Mouse (Mus musculus) v-Abl transformed pro-B cells (cell line): Measurements from ENCODE around the gene Rag1.

Experiments
- in situ Hi-C, 2 experiments: fragments of 400-800 bp; cut with MboI; formaldehyde crosslinking; loops; one replicate each; pipeline ENCODE4 v1.15.1; 2025; ENCODE audit not compliant: unreplicated experiment in 2 of 2

The Rag1 gene

DNA sequence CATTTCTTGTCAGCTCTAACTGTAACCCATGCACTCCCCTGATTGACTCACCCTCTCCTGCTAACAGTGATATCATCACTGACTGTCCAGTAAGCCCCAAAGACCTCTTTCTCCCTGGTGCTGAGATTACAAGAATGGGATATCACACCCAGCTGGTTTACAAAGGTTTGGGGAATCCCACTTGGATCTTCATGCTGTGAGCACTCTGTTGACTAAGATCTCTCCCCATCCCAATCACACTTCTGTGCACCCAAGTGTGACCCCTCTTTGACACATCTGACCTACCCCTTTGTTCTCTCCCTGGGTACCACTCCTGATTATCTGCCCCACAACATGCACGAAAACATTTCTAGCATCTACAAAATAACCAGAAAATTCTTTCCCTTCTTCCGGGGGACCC is 940 bp downstream of the Rag1 start:
- in situ Hi-C loops, result loop anchor here in 1 of 2 experiments (5.0 kb wide), 1 partner anchor 46 kb away; no protein-coding TSS in a partner anchor

- in situ Hi-C loops, result loop anchor here in 1 of 2 experiments (5.0 kb wide), 1 partner anchor 44 kb away; no protein-coding TSS in a partner anchor
Measured at GRCm38 (mm10) chr2:101645841-101646240, 3.5 kb downstream of the Rag1 start.

DNA sequence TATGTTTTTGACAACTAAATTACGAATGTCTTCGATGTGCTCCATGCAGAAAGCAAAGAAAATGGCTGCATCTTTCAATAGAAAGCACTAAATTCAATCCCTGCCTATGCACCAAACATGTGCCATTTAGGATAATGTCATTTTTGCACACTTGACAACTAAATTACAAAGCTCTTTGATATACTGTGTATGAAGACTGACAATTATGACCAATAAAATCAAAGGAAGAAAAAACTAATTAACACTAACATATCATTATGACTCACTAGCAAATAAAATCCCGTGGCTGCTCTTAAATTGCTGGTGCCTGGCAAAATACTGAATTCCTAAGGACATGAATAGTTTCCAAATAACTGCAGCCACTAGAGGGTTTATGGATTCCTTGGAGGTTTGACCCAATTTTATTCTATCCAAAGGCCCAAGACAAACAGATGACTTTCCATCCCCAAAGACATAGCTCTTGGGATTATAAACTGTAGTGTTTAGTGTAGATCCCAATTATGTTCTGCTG is 9.4 kb downstream of the Rag1 start:
- in situ Hi-C loops, result no loop called here

DNA sequence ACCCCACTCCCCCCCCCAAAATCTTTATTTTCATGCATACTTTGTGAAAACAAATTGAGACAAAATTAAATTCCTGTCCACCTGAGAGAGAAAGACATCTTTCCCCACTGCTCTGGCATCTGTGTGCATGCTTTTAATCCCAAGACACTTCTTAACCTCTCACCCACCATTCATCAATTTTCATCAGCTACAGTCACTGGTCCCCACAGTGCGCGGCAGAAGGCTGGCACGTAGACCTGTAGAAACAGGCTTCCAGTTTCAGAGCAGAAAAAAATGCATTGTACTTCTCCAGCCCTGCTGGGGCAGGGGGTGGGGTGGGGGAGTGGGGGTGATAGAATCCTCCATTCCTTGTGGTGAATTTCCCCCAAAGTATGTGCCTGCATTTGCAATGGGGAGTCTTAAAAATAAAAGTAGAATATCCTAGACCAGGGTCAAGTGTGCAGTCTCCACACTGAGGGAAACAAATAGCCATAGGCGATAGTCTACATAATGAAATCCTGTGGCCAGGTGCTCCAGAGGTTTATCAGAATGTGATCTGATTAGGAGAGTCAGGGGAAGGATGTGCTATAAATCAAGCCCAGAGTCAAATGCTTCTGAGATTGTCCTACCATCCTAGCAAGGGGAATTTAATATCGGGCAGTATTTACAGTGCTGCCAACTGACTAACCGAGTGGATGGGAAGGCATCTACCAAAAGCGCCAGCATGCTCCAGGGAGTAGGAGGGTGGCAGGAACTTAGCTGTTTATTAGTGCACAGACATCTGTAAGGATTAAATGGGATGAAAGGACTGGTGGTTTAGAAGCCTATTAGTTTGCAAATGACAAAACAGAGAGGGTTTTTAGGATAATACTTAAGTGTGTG is 10.1 kb downstream of the Rag1 start:
- in situ Hi-C loops, result no loop called here

GRCm38 (mm10) chr2:101628297-101629236 is 20.7 kb downstream of the Rag1 start:
- in situ Hi-C loops, result no loop called here

DNA sequence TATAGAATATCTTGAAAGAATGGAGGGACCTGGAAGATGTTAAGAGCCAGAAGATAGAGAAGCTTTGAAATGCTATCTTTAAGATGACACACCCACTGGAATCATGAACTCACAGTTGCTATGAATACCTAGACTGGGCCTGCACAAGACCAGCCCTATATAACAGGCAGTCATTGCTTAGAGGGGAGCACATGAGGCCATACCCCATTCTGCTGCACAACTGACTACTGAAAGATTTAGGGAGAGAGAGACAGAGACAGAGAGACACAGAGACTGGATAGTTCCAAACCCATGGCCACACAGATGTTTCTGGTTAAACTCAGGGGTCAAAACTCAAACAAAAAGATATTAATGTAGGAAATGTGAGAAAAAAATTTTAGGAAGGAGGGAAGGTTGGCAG is 22.1 kb downstream of the Rag1 start:
- in situ Hi-C loops, result no loop called here

- in situ Hi-C loops, result no loop called here
Measured at GRCm38 (mm10) chr2:101624526-101624925, 24.8 kb downstream of the Rag1 start, which contains the start of gene Rag2. Rag2 (plus strand) TSS chr2:101624718.

- in situ Hi-C loops, result no loop called here
Measured at GRCm38 (mm10) chr2:101624011-101624410, 25.3 kb downstream of the Rag1 start.

DNA sequence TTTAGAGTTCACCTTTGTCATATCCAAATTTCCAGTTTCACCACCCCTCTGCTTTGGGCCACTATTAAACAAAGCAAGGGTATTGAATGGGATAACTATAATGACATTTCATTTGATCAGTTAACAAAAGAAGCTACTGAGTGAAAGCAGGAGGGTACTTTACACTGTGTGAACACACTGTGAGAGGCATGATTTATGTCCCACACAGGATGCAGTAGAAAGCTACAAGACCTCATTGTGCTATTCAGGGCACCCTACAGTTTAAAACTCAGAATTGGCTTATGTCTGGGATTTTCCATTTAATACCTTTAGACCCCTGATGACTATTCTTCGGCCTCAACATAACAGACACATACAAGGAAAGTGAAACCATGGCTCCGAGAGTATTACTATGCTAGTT is 26.3 kb downstream of the Rag1 start:
- in situ Hi-C loops, result no loop called here

DNA sequence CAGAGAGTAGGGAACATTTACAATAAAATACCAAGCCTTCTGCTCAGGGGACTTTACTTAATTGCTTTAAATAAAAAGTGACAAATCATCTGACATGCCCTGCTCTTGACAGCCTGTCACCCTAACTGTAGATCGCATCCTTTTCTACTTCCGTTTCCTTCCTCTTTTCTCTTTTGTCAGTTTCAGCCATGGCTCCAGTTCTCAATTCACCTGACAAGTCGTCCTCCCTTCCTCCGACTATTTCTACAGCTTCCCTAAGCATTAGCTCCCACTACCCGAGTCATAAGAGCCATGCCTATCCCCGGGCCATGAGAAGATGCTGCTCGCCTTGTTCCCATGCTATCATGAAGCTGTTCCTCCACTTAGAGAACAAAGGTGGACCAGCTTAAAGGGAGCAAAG is 27.7 kb downstream of the Rag1 start:
- in situ Hi-C loops, result no loop called here

GRCm38 (mm10) chr2:101620899-101621298 is 28.4 kb downstream of the Rag1 start:
- in situ Hi-C loops, result no loop called here

GRCm38 (mm10) chr2:101618373-101618772 is 30.9 kb downstream of the Rag1 start:
- in situ Hi-C loops, result no loop called here

DNA sequence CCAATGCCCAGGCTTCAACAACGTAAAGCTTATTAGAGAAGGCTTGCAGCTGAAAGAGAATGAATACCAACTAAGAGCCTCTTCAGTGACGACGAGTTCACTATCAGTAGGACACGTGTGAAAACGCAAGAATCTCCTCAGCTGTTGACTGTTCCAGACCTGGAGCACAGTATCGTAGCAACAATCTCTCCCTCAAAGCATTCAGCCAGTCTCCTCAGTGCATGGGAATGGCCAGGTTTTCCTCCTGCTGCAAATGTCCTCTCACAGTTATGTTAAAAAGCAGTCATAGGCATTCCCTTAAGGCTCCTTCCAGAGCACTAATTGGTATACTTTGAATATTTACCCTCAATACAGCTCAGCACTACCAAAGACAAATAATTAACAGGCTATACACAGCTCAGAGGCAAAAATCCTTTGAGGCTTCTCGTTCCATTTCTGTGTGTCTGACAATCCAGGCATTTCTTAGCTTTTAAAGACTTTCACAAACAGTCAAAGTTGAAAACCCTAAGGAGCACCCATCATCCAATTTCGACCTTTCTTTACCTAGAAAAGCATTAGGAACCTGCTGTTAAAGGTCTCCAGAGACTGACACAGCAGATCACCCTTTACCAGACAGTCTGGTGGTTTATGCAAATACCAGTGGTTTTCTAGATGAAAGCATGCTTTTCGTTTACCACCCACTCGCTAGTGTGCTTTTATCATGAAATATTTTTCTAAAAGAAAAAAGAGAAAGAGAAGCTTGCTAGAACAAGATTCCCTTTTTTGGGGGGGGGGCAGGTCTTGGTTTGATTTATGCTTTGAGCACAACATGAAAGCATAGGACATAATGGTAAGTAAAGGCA is 33.6 kb downstream of the Rag1 start:
- in situ Hi-C loops, result no loop called here

DNA sequence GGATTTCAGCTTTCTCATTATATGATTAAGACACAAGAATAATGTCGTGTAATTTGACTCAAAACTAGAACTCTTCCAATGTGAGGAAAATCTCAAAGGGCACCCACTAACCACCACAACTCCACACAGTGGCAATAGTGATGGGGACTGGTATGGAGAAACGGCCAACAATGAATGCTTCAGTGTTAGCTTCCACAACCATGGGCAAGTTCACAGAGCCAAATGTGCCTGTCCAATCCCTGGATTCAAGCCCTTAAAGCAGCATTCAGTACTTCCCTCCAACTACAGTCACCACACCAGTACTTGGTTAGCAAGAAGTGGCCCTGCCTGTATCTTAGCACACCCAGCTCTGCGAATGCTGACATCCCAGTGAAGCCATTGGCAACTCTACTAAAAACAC is 38.4 kb downstream of the Rag1 start:
- in situ Hi-C loops, result no loop called here

- in situ Hi-C loops, result loop anchor here (10.0 kb wide), 2 partner anchors 436 to 1886 kb away; no protein-coding TSS in a partner anchor
Measured at GRCm38 (mm10) chr2:101608232-101608894, 40.9 kb downstream of the Rag1 start.

DNA sequence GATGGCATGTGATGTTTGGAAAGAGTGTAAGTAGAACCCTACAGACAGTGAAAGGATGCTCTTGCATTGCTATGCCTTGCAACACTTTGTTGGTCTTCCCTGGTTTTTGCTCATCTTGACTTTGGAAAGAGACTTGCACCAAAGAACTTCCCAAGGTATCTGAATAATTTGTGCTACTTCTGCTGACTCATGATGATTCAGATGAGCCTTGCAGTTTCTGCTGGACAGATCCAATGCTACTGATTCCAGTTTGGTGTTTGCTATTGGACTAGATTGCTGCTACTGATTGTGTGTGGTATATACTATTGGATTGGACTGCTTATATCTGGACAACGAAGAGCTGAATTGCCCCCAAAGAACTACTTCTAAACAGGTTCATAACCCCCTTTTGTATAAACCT is 46.2 kb downstream of the Rag1 start:
- in situ Hi-C loops, result loop anchor here (5.0 to 10.0 kb wide), 4 partner anchors 44 to 1892 kb away; partner anchors contain the start of genes B230118H07Rik (in 1 of the 2) and Rag1 (in 1 of the 2)

GRCm38 (mm10) chr2:101600703-101601102 is 48.6 kb downstream of the Rag1 start:
- in situ Hi-C loops, result loop anchor here (5.0 to 10.0 kb wide), 4 partner anchors 47 to 1894 kb away; partner anchors contain the start of genes B230118H07Rik (in 1 of the 2) and Rag1 (in 1 of the 2)

- in situ Hi-C loops, result loop anchor here (5.0 to 10.0 kb wide), 2 partner anchors 54 to 276 kb away; no protein-coding TSS in a partner anchor
Measured at GRCm38 (mm10) chr2:101598190-101599181, 50.8 kb downstream of the Rag1 start.
